Mouse (Mus musculus): ENCODE data around the gene Alkbh6. TPM values are rescaled to one million over a fixed set of nuclear protein-coding genes. Genes with fewer than 3 reads are reported as not detected.

Gene Alkbh6
- polyA plus RNA-seq, 1 experiment, result 132 TPM

Other genes with a start within 250 kb of the Alkbh6 start
- 2.6 and 3.4 TPM in 2 replicates for gene Zfp82, start 235.8 kb upstream of the Alkbh6 start, polyA plus RNA-seq (2012; rRNA removed)
- gene Gm26920, start 218.3 kb upstream of the Alkbh6 start, polyA plus RNA-seq (2012; rRNA removed), result 0.61 TPM in 1 of 2 replicates, not detected in the other
- gene Zfp566, start 218.2 kb upstream of the Alkbh6 start, polyA plus RNA-seq (2012; rRNA removed), result 6.3 and 7.0 TPM in 2 replicates
- gene Zfp260, start 213.9 kb upstream of the Alkbh6 start, polyA plus RNA-seq (2012; rRNA removed), result 34.8 and 35.4 TPM in 2 replicates
- 9.1 and 9.3 TPM in 2 replicates for gene Zfp382, start 186.8 kb upstream of the Alkbh6 start, polyA plus RNA-seq (2012; rRNA removed)
- gene Zfp146, start 139.0 kb upstream of the Alkbh6 start, polyA plus RNA-seq (2012; rRNA removed), result 36.0 and 38.8 TPM in 2 replicates
- 5.6 and 7.7 TPM in 2 replicates for gene Cox7a1, start 124.6 kb upstream of the Alkbh6 start, polyA plus RNA-seq (2012; rRNA removed)
- 236 and 319 TPM in 2 replicates for gene Capns1, start 109.9 kb upstream of the Alkbh6 start, polyA plus RNA-seq (2012; rRNA removed)
- 157 and 161 TPM in 2 replicates for gene Polr2i, start 76.8 kb upstream of the Alkbh6 start, polyA plus RNA-seq (2012; rRNA removed)
- gene Tbcb, start 76.4 kb upstream of the Alkbh6 start, polyA plus RNA-seq (2012; rRNA removed), result 114 and 129 TPM in 2 replicates
- gene Ovol3, start 73.0 kb upstream of the Alkbh6 start, polyA plus RNA-seq (2012; rRNA removed), result not detected in 2 replicates
- gene Thap8, start 28.6 kb upstream of the Alkbh6 start, polyA plus RNA-seq (2012; rRNA removed), result 0.15 and 0.22 TPM in 2 replicates
- 3.9 and 5.6 TPM in 2 replicates for gene Wdr62, start 28.3 kb upstream of the Alkbh6 start, polyA plus RNA-seq (2012; rRNA removed)
- gene Clip3, start 17.0 kb upstream of the Alkbh6 start, polyA plus RNA-seq (2012; rRNA removed), result 354 and 373 TPM in 2 replicates
- 27.6 and 29.9 TPM in 2 replicates for gene Syne4, start 6.1 kb downstream of the Alkbh6 start, polyA plus RNA-seq (2012; rRNA removed)
- gene E130208F15Rik, start 13.0 kb downstream of the Alkbh6 start, polyA plus RNA-seq (2012; rRNA removed), result 0.34 and 0.66 TPM in 2 replicates
- gene Sdhaf1, start 15.2 kb downstream of the Alkbh6 start, polyA plus RNA-seq (2012; rRNA removed), result 16.9 and 19.2 TPM in 2 replicates
- 19.8 and 22.2 TPM in 2 replicates for gene Lrfn3, start 54.1 kb downstream of the Alkbh6 start, polyA plus RNA-seq (2012; rRNA removed)
- gene Tyrobp, start 105.0 kb downstream of the Alkbh6 start, polyA plus RNA-seq (2012; rRNA removed), result 73.2 and 80.4 TPM in 2 replicates
- gene Hcst, start 111.1 kb downstream of the Alkbh6 start, polyA plus RNA-seq (2012; rRNA removed), result 1.5 and 2.2 TPM in 2 replicates
- gene Nfkbid, start 113.0 kb downstream of the Alkbh6 start, polyA plus RNA-seq (2012; rRNA removed), result 5.4 and 6.4 TPM in 2 replicates
- gene Aplp1, start 136.8 kb downstream of the Alkbh6 start, polyA plus RNA-seq (2012; rRNA removed), result 940 and 960 TPM in 2 replicates
- gene Kirrel2, start 149.0 kb downstream of the Alkbh6 start, polyA plus RNA-seq (2012; rRNA removed), result 3.7 and 7.1 TPM in 2 replicates
- 1.2 and 1.6 TPM in 2 replicates for gene Nphs1, start 149.6 kb downstream of the Alkbh6 start, polyA plus RNA-seq (2012; rRNA removed)
- gene Prodh2, start 184.9 kb downstream of the Alkbh6 start, polyA plus RNA-seq (2012; rRNA removed), result 0.18 and 0.19 TPM in 2 replicates
- gene Arhgap33, start 226.3 kb downstream of the Alkbh6 start, polyA plus RNA-seq (2012; rRNA removed), result 172 and 192 TPM in 2 replicates
- 9.3 and 10.7 TPM in 2 replicates for gene Hspb6, start 243.5 kb downstream of the Alkbh6 start, polyA plus RNA-seq (2012; rRNA removed)
- 7.3 and 8.3 TPM in 2 replicates for gene Proser3, start 243.6 kb downstream of the Alkbh6 start, polyA plus RNA-seq (2012; rRNA removed)